ENCODE assay signal across 16 mouse cellular contexts in the genomic region with DNA sequence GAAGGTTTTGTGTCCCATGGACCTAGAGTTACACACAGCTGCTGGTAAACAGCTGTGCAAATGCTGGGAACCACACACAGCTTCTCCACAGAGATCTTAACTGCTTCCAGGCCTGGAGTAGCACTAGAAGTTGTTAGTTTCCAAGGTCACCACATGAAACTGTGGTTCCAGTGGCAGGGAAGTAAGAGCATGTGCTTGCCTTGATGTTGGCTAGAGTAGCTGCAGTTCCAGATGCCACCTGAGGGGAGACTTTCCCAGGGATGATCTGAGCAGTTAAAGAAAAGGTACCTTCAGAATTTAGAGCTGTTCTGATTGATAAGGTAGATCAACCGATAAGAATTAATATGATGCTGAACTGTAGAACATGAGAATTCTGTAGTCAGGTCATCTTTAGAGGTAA. TPM values are rescaled to one million over a fixed set of nuclear protein-coding genes. Genes with fewer than 3 reads are reported as not detected.
DNase-seq lines count a peak whose midpoint lies in the region; ATAC-seq and TF ChIP-seq lines count a peak whose summit lies in the region.
"Had no signal": no experiment of that assay in that cellular context is flagged by ENCODE, and none has a peak within 500 bp of the region (broad histone marks: within the 10 kb centered on the region; RNA-seq: fewer than 3 reads in every experiment).

No protein-coding gene starts in this region.

- peaks cover 33% of the 10 kb centered on the region for H3K79me2 ChIP-seq in CH12.LX (replicated peaks; ENCODE audit: control insufficient read depth, extremely low read depth, insufficient read depth, poor library complexity, severe bottlenecking)

- H3K4me2 ChIP-seq in hindbrain, postnatal 0 days (ENCODE audit: low read depth, low read length) = no peak overlapping the region
- H3K4me2 ChIP-seq in hindbrain, embryonic 16.5 days (ENCODE audit: low read length) = no peak overlapping the region
- no peak overlapping the region for H3K4me2 ChIP-seq in CH12.LX (ENCODE audit: insufficient read depth, low read depth, poor library complexity, severe bottlenecking)
- no peak overlapping the region for H3K4me2 ChIP-seq in embryonic facial prominence, embryonic 14.5 days (ENCODE audit: low read depth, low read length)
- no peak overlapping the region for H3K4me2 ChIP-seq in forebrain, embryonic 14.5 days (ENCODE audit: low read length)

- TF ChIP-seq CTCF in hindbrain, postnatal 0 days (IDR thresholded peaks at IDR 0.05; ENCODE audit: low read depth) = peak; percentile 59
- peak in 1 of 2 experiments; percentile 36; a peak in 1 of 4 replicates for TF ChIP-seq CTCF in CH12.LX (conservative IDR thresholded peaks at IDR 0.05 in 1 of 2, IDR thresholded peaks at IDR 0.05 in 1 of 2; ENCODE audit: low read depth in 2 of 2, low read length in 2 of 2)

- TF ChIP-seq EP300 in CH12.LX (IDR thresholded peaks at IDR 0.05; ENCODE audit: low read length) = no peak

- no peak for TF ChIP-seq RAD21 in CH12.LX (IDR thresholded peaks at IDR 0.05; ENCODE audit: low read depth, low read length)

- dilution Hi-C loops in CH12.LX (cut with MboI; ENCODE audit: extremely low pct_ligation_motif_present, extremely low pct_unique_long_range_greater_than_20kb, low sequenced_read_pairs) = no loop called here

- H3K27me3 ChIP-seq in hindbrain, postnatal 0 days (ENCODE audit: insufficient read depth, low read length) = no peaks in the 10 kb centered on the region
- no peaks in the 10 kb centered on the region for H3K27me3 ChIP-seq in hindbrain, embryonic 16.5 days (replicated peaks; ENCODE audit: control insufficient read depth, insufficient read depth, low read length)
- H3K27me3 ChIP-seq in CH12.LX (replicated peaks) = no peaks in the 10 kb centered on the region
- H3K27me3 ChIP-seq in embryonic facial prominence, embryonic 14.5 days (replicated peaks; ENCODE audit: control insufficient read depth, insufficient read depth, low read length) = no peaks in the 10 kb centered on the region
- no peaks in the 10 kb centered on the region for H3K27me3 ChIP-seq in forebrain, embryonic 14.5 days (replicated peaks; ENCODE audit: control insufficient read depth, insufficient read depth, low read length)
- H3K27me3 ChIP-seq: Patski had no signal

- H3K27ac ChIP-seq in hindbrain, postnatal 0 days = no peak overlapping the region
- H3K27ac ChIP-seq in hindbrain, embryonic 16.5 days (ENCODE audit: low read depth, low read length) = no peak overlapping the region
- H3K27ac ChIP-seq in CH12.LX (ENCODE audit: insufficient read depth, low read depth) = no peak overlapping the region
- H3K27ac ChIP-seq in embryonic facial prominence, embryonic 14.5 days (replicated peaks; ENCODE audit: low read depth, low read length) = no peak overlapping the region
- H3K27ac ChIP-seq in forebrain, embryonic 14.5 days (ENCODE audit: low read depth, low read length) = no peak overlapping the region

- no peak for TF ChIP-seq POLR2A in CH12.LX (IDR thresholded peaks at IDR 0.05; ENCODE audit: low read depth, low read length)

- no peak overlapping the region for H3K4me3 ChIP-seq in hindbrain, postnatal 0 days (ENCODE audit: low read length)
- H3K4me3 ChIP-seq in hindbrain, embryonic 16.5 days (ENCODE audit: low read length) = no peak overlapping the region
- no peak overlapping the region for H3K4me3 ChIP-seq in CH12.LX (replicated peaks in 1 of 3; ENCODE audit: low read depth in 2 of 3, low read length in 2 of 3, poor library complexity in 1 of 3)
- no peak overlapping the region for H3K4me3 ChIP-seq in embryonic facial prominence, embryonic 14.5 days (ENCODE audit: low read depth, low read length)
- H3K4me3 ChIP-seq in forebrain, embryonic 14.5 days (ENCODE audit: low read depth, low read length) = no peak overlapping the region
- H3K4me3 ChIP-seq: myocyte had no signal

- no peak overlapping the region for H3K9ac ChIP-seq in hindbrain, postnatal 0 days (replicated peaks; ENCODE audit: low read length)
- H3K9ac ChIP-seq in hindbrain, embryonic 16.5 days (ENCODE audit: low read depth, low read length) = no peak overlapping the region
- H3K9ac ChIP-seq in CH12.LX (ENCODE audit: insufficient read depth, low read depth) = no peak overlapping the region
- H3K9ac ChIP-seq in embryonic facial prominence, embryonic 14.5 days (ENCODE audit: low read depth, low read length) = no peak overlapping the region
- no peak overlapping the region for H3K9ac ChIP-seq in forebrain, embryonic 14.5 days (ENCODE audit: low read length)

- H3K9me3 ChIP-seq in hindbrain, postnatal 0 days (ENCODE audit: low read length) = no peaks in the 10 kb centered on the region
- H3K9me3 ChIP-seq in hindbrain, embryonic 16.5 days (ENCODE audit: control insufficient read depth, low read length) = no peaks in the 10 kb centered on the region
- H3K9me3 ChIP-seq in CH12.LX (replicated peaks; ENCODE audit: low read length) = no peaks in the 10 kb centered on the region
- H3K9me3 ChIP-seq in embryonic facial prominence, embryonic 14.5 days (ENCODE audit: control insufficient read depth, low read length) = no peaks in the 10 kb centered on the region
- H3K9me3 ChIP-seq in forebrain, embryonic 14.5 days (replicated peaks; ENCODE audit: control insufficient read depth, low read length) = no peaks in the 10 kb centered on the region

- H3K36me3 ChIP-seq in hindbrain, postnatal 0 days (ENCODE audit: insufficient read depth, low read length) = peaks cover 41% of the 10 kb centered on the region
- H3K36me3 ChIP-seq in hindbrain, embryonic 16.5 days (ENCODE audit: control insufficient read depth, insufficient read depth, low read length) = peaks cover 23% of the 10 kb centered on the region
- H3K36me3 ChIP-seq in CH12.LX (replicated peaks in 1 of 2; ENCODE audit: control insufficient read depth in 1 of 2, insufficient read depth in 1 of 2, low read length in 1 of 2) = peaks cover 48 to 83% of the 10 kb centered on the region in 2 experiments
- H3K36me3 ChIP-seq in embryonic facial prominence, embryonic 14.5 days (ENCODE audit: control insufficient read depth, insufficient read depth, low read length) = peaks cover 67% of the 10 kb centered on the region
- H3K36me3 ChIP-seq in forebrain, embryonic 14.5 days (ENCODE audit: control insufficient read depth, insufficient read depth, low read length) = peaks cover 67% of the 10 kb centered on the region

- WGBS in hindbrain, postnatal 0 days = 98% methylated on average over 1 of the region's 1 CpGs
- 96% methylated on average over 1 of the region's 1 CpGs for WGBS in hindbrain, embryonic 16.5 days
- 89% methylated on average over 1 of the region's 1 CpGs for WGBS in embryonic facial prominence, embryonic 14.5 days
- WGBS in forebrain, embryonic 14.5 days = 92% methylated on average over 1 of the region's 1 CpGs

- no peak for ATAC-seq in hindbrain, postnatal 0 days
- ATAC-seq in hindbrain, embryonic 16.5 days = no peak
- peak; percentile 37; the same call in 1 of the 2 replicates for ATAC-seq in embryonic facial prominence, embryonic 14.5 days (ENCODE audit: low read depth)
- no peak for ATAC-seq in forebrain, embryonic 14.5 days
- ATAC-seq: Patski had no signal

- in situ Hi-C loops in CH12.LX (cut with MboI; ENCODE audit: low pct_ligation_motif_present, low pct_unique_long_range_greater_than_20kb, low sequenced_read_pairs) = no loop called here

- DNase-seq in hindbrain, postnatal 0 days (ENCODE audit: low spot score) = peak; percentile 12
- peak; percentile 70 for DNase-seq in 3T3-L1 (ENCODE audit: low read depth, low spot score)
- DNase-seq in CH12.LX (ENCODE audit: extremely low read depth) = peak; percentile 33
- peak; percentile 11 for DNase-seq in embryonic facial prominence, embryonic 14.5 days (ENCODE audit: low spot score)
- no peak for DNase-seq in forebrain, embryonic 14.5 days (ENCODE audit: low spot score)
- no peak for DNase-seq in layer of hippocampus, adult 9-10 months (ENCODE audit: low spot score)
- DNase-seq in gastrocnemius, adult 8-10 months (ENCODE audit: low spot score in 2 of 2) = no peak
- DNase-seq: lung, postnatal 10 days; retina, postnatal 1 day had no signal

- 0 out of 2 replicates have a peak, but pooled peaks cover under 1% of the 10 kb centered on the region for H3K4me1 ChIP-seq in hindbrain, postnatal 0 days (ENCODE audit: insufficient read depth, low read length)
- H3K4me1 ChIP-seq in hindbrain, embryonic 16.5 days (ENCODE audit: control insufficient read depth, insufficient read depth, low read depth, low read length) = no peaks in the 10 kb centered on the region; the same call in 1 of the 2 replicates
- H3K4me1 ChIP-seq in CH12.LX (ENCODE audit: control insufficient read depth in 1 of 2, insufficient read depth in 2 of 2) = peaks cover 0 to 41% of the 10 kb centered on the region in 2 experiments; a peak in 2 of 4 replicates
- H3K4me1 ChIP-seq in embryonic facial prominence, embryonic 14.5 days (ENCODE audit: control insufficient read depth, insufficient read depth, low read length) = peaks cover under 1% of the 10 kb centered on the region; the same call in 1 of the 2 replicates
- no peaks in the 10 kb centered on the region for H3K4me1 ChIP-seq in forebrain, embryonic 14.5 days (ENCODE audit: control insufficient read depth, insufficient read depth, low read length)

RNA-seq across cellular contexts. Expression of a gene that starts 6.6 kb away (rescaled TPM):
- 7.4 and 13.0 TPM in 2 replicates for total RNA-seq in hindbrain, postnatal 0 days (2014; rRNA removed)
- 10.7 and 12.2 TPM in 2 replicates for polyA plus RNA-seq in hindbrain, postnatal 0 days (2015; fragmentation: Nextera tagmentation; extraction: Ambion mirVana)
- 12.2 TPM in 2 replicates for polyA plus RNA-seq in hindbrain, embryonic 16.5 days (2015; fragmentation: Nextera tagmentation; extraction: Ambion mirVana)
- total RNA-seq in CH12.LX (2012; rRNA removed) = 65.8 and 88.2 TPM in 2 replicates
- 156 and 162 TPM in 2 replicates for total RNA-seq in CH12.LX (2014; rRNA removed)
- 118 and 125 TPM in 2 replicates for polyA plus RNA-seq in CH12.LX (2012; ENCODE audit: insufficient read length, low read depth)
- 23.1 and 26.5 TPM in 2 replicates for polyA plus RNA-seq in embryonic facial prominence, embryonic 14.5 days (2014; fragmentation: Nextera tagmentation; extraction: Ambion mirVana)
- polyA plus RNA-seq in forebrain, embryonic 14.5 days (2014; fragmentation: Nextera tagmentation; extraction: Ambion mirVana) = 16.3 and 19.5 TPM in 2 replicates
- total RNA-seq in gastrocnemius, adult 8-10 months (2022) = 10 to 100 TPM; 21.7 to 26.1 (median 25.5) TPM

RNA-seq across cellular contexts. Expression of a gene that starts 6.8 kb away (rescaled TPM):
- 114 and 129 TPM in 2 replicates for total RNA-seq in hindbrain, postnatal 0 days (2014; rRNA removed)
- polyA plus RNA-seq in hindbrain, postnatal 0 days (2015; fragmentation: Nextera tagmentation; extraction: Ambion mirVana) = 166 and 176 TPM in 2 replicates
- polyA plus RNA-seq in hindbrain, embryonic 16.5 days (2015; fragmentation: Nextera tagmentation; extraction: Ambion mirVana) = 193 and 194 TPM in 2 replicates
- total RNA-seq in CH12.LX (2012; rRNA removed) (274 and 275 TPM in 2 replicates), CH12.LX (2014; rRNA removed) (440 and 496 TPM in 2 replicates)
- 259 and 322 TPM in 2 replicates for polyA plus RNA-seq in CH12.LX (2012; ENCODE audit: insufficient read length, low read depth)
- polyA plus RNA-seq in embryonic facial prominence, embryonic 14.5 days (2014; fragmentation: Nextera tagmentation; extraction: Ambion mirVana) = 228 and 252 TPM in 2 replicates
- 260 and 276 TPM in 2 replicates for polyA plus RNA-seq in forebrain, embryonic 14.5 days (2014; fragmentation: Nextera tagmentation; extraction: Ambion mirVana)
- 100 to 1,000 TPM; 150 to 159 (median 158) TPM for total RNA-seq in gastrocnemius, adult 8-10 months (2022)

RNA-seq across cellular contexts. Expression of a gene that starts 16.5 kb away (rescaled TPM):
- 53.0 and 55.2 TPM in 2 replicates for total RNA-seq in hindbrain, postnatal 0 days (2014; rRNA removed)
- 72.9 and 78.7 TPM in 2 replicates for polyA plus RNA-seq in hindbrain, postnatal 0 days (2015; fragmentation: Nextera tagmentation; extraction: Ambion mirVana)
- 89.5 and 92.2 TPM in 2 replicates for polyA plus RNA-seq in hindbrain, embryonic 16.5 days (2015; fragmentation: Nextera tagmentation; extraction: Ambion mirVana)
- total RNA-seq in CH12.LX (2012; rRNA removed) = 73.6 and 77.4 TPM in 2 replicates
- 85.2 and 88.9 TPM in 2 replicates for total RNA-seq in CH12.LX (2014; rRNA removed)
- 148 and 171 TPM in 2 replicates for polyA plus RNA-seq in CH12.LX (2012; ENCODE audit: insufficient read length, low read depth)
- polyA plus RNA-seq in embryonic facial prominence, embryonic 14.5 days (2014; fragmentation: Nextera tagmentation; extraction: Ambion mirVana) = 96.9 and 107 TPM in 2 replicates
- 85.2 and 92.3 TPM in 2 replicates for polyA plus RNA-seq in forebrain, embryonic 14.5 days (2014; fragmentation: Nextera tagmentation; extraction: Ambion mirVana)
- total RNA-seq in gastrocnemius, adult 8-10 months (2022) = 10 to 100 TPM; 46.9 to 53.4 (median 49.4) TPM

RNA-seq across cellular contexts. Expression of a gene that starts 45.9 kb away (rescaled TPM):
- total RNA-seq in hindbrain, postnatal 0 days (2014; rRNA removed) = not detected in 2 replicates
- not detected in 2 replicates for polyA plus RNA-seq in hindbrain, postnatal 0 days (2015; fragmentation: Nextera tagmentation; extraction: Ambion mirVana)
- polyA plus RNA-seq in hindbrain, embryonic 16.5 days (2015; fragmentation: Nextera tagmentation; extraction: Ambion mirVana) = not detected in 2 replicates
- total RNA-seq in CH12.LX (2012; rRNA removed) = 0.38 TPM in 1 of 2 replicates, not detected in the other
- 1.4 TPM in 1 of 2 replicates, not detected in the other for total RNA-seq in CH12.LX (2014; rRNA removed)
- 2.2 and 2.6 TPM in 2 replicates for polyA plus RNA-seq in CH12.LX (2012; ENCODE audit: insufficient read length, low read depth)
- polyA plus RNA-seq in embryonic facial prominence, embryonic 14.5 days (2014; fragmentation: Nextera tagmentation; extraction: Ambion mirVana) = not detected in 2 replicates
- not detected in 2 replicates for polyA plus RNA-seq in forebrain, embryonic 14.5 days (2014; fragmentation: Nextera tagmentation; extraction: Ambion mirVana)
- not detected for total RNA-seq in gastrocnemius, adult 8-10 months (2022)
- total RNA-seq: heart, adult 8-10 months had no signal
- polyA plus RNA-seq: forebrain, embryonic 11.5 days; limb, embryonic 11.5 days; myocyte; stomach, embryonic 14.5 days had no signal

RNA-seq across cellular contexts. Expression of a gene that starts 52.6 kb away (rescaled TPM):
- 9.9 and 15.1 TPM in 2 replicates for total RNA-seq in hindbrain, postnatal 0 days (2014; rRNA removed)
- 10.2 and 12.8 TPM in 2 replicates for polyA plus RNA-seq in hindbrain, postnatal 0 days (2015; fragmentation: Nextera tagmentation; extraction: Ambion mirVana)
- 14.0 and 16.9 TPM in 2 replicates for polyA plus RNA-seq in hindbrain, embryonic 16.5 days (2015; fragmentation: Nextera tagmentation; extraction: Ambion mirVana)
- total RNA-seq in CH12.LX (2012; rRNA removed) (18.4 and 20.9 TPM in 2 replicates), CH12.LX (2014; rRNA removed) (21.4 and 24.2 TPM in 2 replicates)
- 20.5 and 21.0 TPM in 2 replicates for polyA plus RNA-seq in CH12.LX (2012; ENCODE audit: insufficient read length, low read depth)
- 12.5 and 13.1 TPM in 2 replicates for polyA plus RNA-seq in embryonic facial prominence, embryonic 14.5 days (2014; fragmentation: Nextera tagmentation; extraction: Ambion mirVana)
- 18.2 and 18.4 TPM in 2 replicates for polyA plus RNA-seq in forebrain, embryonic 14.5 days (2014; fragmentation: Nextera tagmentation; extraction: Ambion mirVana)
- total RNA-seq in gastrocnemius, adult 8-10 months (2022) = 10 to 100 TPM in 3 of 4 experiments, 1 to 10 TPM in 1; 8.6 to 14.5 (median 12.0) TPM

Comparison
In these comparisons a context has a peak if more than half of its experiments do, and no peak if none do; other contexts are left out.
1. DNase-seq: peak in hindbrain, postnatal 0 days (single experiment), 3T3-L1 (single experiment), CH12.LX (single experiment) and embryonic facial prominence, embryonic 14.5 days (single experiment); none in forebrain, embryonic 14.5 days (single experiment), layer of hippocampus, adult 9-10 months (single experiment) and gastrocnemius, adult 8-10 months (0 of 2).